In genomic region chr6:145934001-145934696, GRCm38 (mm10) we compare ENCODE assay signal across 8 mouse cellular contexts. TPM values are rescaled to one million over a fixed set of nuclear protein-coding genes. Genes with fewer than 3 reads are reported as not detected.
A peak's percentile ranks its signal among the peaks of the same experiment; 100 is the strongest.
DNase-seq lines count a peak whose midpoint lies in the region; ATAC-seq lines count a peak whose summit lies in the region.

No protein-coding gene starts in this region.

- H3K4me1 ChIP-seq in hindbrain, embryonic 12.5 days: peaks cover 11% of the 10 kb centered on the region
- H3K4me1 ChIP-seq in lung, embryonic 16.5 days (replicated peaks; ENCODE audit: control insufficient read depth, insufficient read depth, low read length): 0 out of 2 replicates have a peak, but pooled peaks cover 4% of the 10 kb centered on the region

- H3K36me3 ChIP-seq in hindbrain, embryonic 12.5 days: no peaks in the 10 kb centered on the region
- no peaks in the 10 kb centered on the region for H3K36me3 ChIP-seq in lung, embryonic 16.5 days (ENCODE audit: control insufficient read depth, insufficient read depth, low read length)

- H3K9ac ChIP-seq in hindbrain, embryonic 12.5 days: peak overlapping the region; percentile 65
- H3K9ac ChIP-seq in lung, embryonic 16.5 days (ENCODE audit: low read length): peak overlapping the region; percentile 67

- peak overlapping the region; percentile 67 for H3K4me2 ChIP-seq in hindbrain, embryonic 12.5 days (replicated peaks)
- H3K4me2 ChIP-seq in lung, embryonic 16.5 days (ENCODE audit: low read depth, low read length): peak overlapping the region; percentile 68

- peak overlapping the region; percentile 89 for H3K27ac ChIP-seq in hindbrain, embryonic 12.5 days
- H3K27ac ChIP-seq in lung, embryonic 16.5 days (ENCODE audit: low read length): peak overlapping the region; percentile 72

- peak; percentile 96 for ATAC-seq in hindbrain, embryonic 12.5 days (ENCODE audit: low FRiP score)
- peak; percentile 96 for ATAC-seq in lung, embryonic 16.5 days (ENCODE audit: low read depth)
- ATAC-seq in inflammation-experienced regulatory T-cells, adult 6 months: no peak

- no peaks in the 10 kb centered on the region for H3K9me3 ChIP-seq in hindbrain, embryonic 12.5 days (replicated peaks)
- H3K9me3 ChIP-seq in lung, embryonic 16.5 days (ENCODE audit: control insufficient read depth, low read length): peaks cover 2% of the 10 kb centered on the region; the same call in 1 of the 2 replicates

- peak; percentile 28 for DNase-seq in ZHBTc4 (ENCODE audit: low read depth, low spot score)
- DNase-seq in cerebellum, postnatal 36 days: peak; percentile 62 to 68
- DNase-seq in frontal cortex, postnatal 36 days (ENCODE audit: low spot score in 2 of 2): peak; percentile 50 to 66
- peak; percentile 71 to 87 for DNase-seq in layer of hippocampus, postnatal 14 days (ENCODE audit: low spot score in 2 of 2)
- peak; percentile 93 for DNase-seq in retina, postnatal 1 day

- WGBS in hindbrain, embryonic 12.5 days: 7% methylated on average over 28 of the region's 28 CpGs
- 6% methylated on average over 28 of the region's 28 CpGs for WGBS in lung, embryonic 16.5 days

- no peaks in the 10 kb centered on the region for H3K27me3 ChIP-seq in hindbrain, embryonic 12.5 days
- H3K27me3 ChIP-seq in lung, embryonic 16.5 days (ENCODE audit: control insufficient read depth, insufficient read depth, low read depth, low read length): no peaks in the 10 kb centered on the region

- peak overlapping the region; percentile 41 for H3K4me3 ChIP-seq in hindbrain, embryonic 12.5 days
- H3K4me3 ChIP-seq in lung, embryonic 16.5 days (ENCODE audit: low read length): peak overlapping the region; percentile 44

RNA-seq across cellular contexts. Expression of gene Sspn, which starts 2.7 kb away (rescaled TPM):
- 6.2 and 7.8 TPM in 2 replicates for polyA plus RNA-seq in hindbrain, embryonic 12.5 days (2016; fragmentation: Nextera tagmentation; extraction: Ambion mirVana)
- total RNA-seq in layer of hippocampus, postnatal 14 days (2021): 1 to 10 TPM; 5.2 to 5.9 TPM
- polyA plus RNA-seq in lung, embryonic 16.5 days (2015; fragmentation: Nextera tagmentation; extraction: Ambion mirVana): 11.4 and 13.4 TPM in 2 replicates
- under 1 TPM in 1 of 3 experiments, not detected in 2; 0.09 TPM for polyA plus RNA-seq in inflammation-experienced regulatory T-cells, adult 6 months (2017; shearing (Covaris generic))

Comparison
In these comparisons a context has a peak if more than half of its experiments do, and no peak if none do; other contexts are left out.
1. DNase-seq: peak in every context shown above with its lines; median percentile 93 in retina, postnatal 1 day; 79 in layer of hippocampus, postnatal 14 days; 65 in cerebellum, postnatal 36 days; 58 in frontal cortex, postnatal 36 days; 28 in ZHBTc4.